Mouse (Mus musculus): ENCODE results near the gene Slc3a2.

GRCm38 (mm10) chr19:8738911-8739310 lies 15.7 kb upstream of the Slc3a2 start:
- TF ChIP-seq CTCF (IDR thresholded peaks at IDR 0.05; ENCODE audit: borderline replicate concordance, insufficient read depth, low read depth, low read length) (no peak), POLR2A (IDR thresholded peaks at IDR 0.05; ENCODE audit: borderline replicate concordance, insufficient read depth, low read length) (no peak)
